Comparison of ENCODE assay signal across 9 mouse cellular contexts in the genomic region with DNA sequence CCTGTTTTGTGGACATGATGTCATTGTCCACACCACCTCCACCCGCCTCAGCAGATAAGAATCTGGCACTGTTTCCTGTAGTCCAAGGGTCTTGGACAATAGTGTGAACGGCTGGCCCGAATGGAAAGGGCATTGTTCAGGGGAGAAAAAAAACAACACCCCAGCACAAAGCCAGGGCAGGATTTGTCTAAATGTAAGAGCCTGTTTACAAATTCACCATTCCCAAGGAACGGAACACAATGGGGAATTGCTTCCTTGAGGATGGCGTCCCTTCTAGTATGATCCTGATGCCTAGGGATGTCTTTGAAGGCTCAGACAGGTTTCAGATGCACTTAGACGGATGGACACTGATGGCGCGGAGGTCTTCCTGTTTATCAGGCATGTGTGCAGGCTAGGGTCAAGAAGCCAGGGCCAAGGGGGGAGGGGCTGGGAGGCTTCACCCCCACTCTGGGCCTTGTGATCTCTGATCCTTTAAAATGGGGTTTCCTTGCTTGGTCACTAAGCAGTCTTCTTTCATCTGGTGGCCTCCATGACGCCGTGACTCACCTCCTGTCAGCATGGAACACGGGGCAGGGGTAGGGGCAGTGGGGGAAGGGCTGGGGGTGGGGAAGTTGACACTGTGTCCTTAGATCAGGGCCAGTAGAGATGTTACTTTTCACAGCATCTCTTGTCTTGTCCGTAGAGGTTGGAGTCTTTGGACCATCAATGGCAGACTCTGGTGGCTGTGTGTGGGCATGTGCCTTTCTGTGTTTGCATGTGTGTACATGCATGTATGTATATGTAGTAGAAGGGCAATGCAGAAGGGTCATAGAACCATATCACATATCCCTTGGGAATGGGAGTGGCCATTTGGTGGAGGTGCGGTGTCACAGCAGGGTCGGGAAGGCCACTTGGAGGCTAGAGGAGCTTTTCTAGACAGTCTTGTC. TPM values are rescaled to one million over a fixed set of nuclear protein-coding genes. Genes with fewer than 3 reads are reported as not detected.
DNase-seq lines count a peak whose midpoint lies in the region; ATAC-seq and TF ChIP-seq lines count a peak whose summit lies in the region.
"Had no signal": no experiment of that assay in that cellular context is flagged by ENCODE, and none has a peak within 500 bp of the region (broad histone marks: within the 10 kb centered on the region; RNA-seq: fewer than 3 reads in every experiment).

No protein-coding gene starts in this region.

- no peak for TF ChIP-seq RAD21 in CH12.LX (IDR thresholded peaks at IDR 0.05; ENCODE audit: low read depth, low read length)

- peaks cover 0 to 13% of the 10 kb centered on the region in 2 experiments for H3K36me3 ChIP-seq in CH12.LX (replicated peaks in 1 of 2; ENCODE audit: control insufficient read depth in 1 of 2, insufficient read depth in 1 of 2, low read length in 1 of 2)
- H3K36me3 ChIP-seq in intestine, embryonic 14.5 days (ENCODE audit: control insufficient read depth, insufficient read depth, low read length): no peaks in the 10 kb centered on the region

- no peak for TF ChIP-seq EP300 in CH12.LX (IDR thresholded peaks at IDR 0.05; ENCODE audit: low read length)

- TF ChIP-seq CTCF in CH12.LX (conservative IDR thresholded peaks at IDR 0.05 in 1 of 2, IDR thresholded peaks at IDR 0.05 in 1 of 2; ENCODE audit: low read depth in 2 of 2, low read length in 2 of 2): no peak
- TF ChIP-seq CTCF in lung, adult 2 months (IDR thresholded peaks at IDR 0.05; ENCODE audit: insufficient read depth, low read length): no peak

- dilution Hi-C loops in CH12.LX (cut with MboI; ENCODE audit: extremely low pct_ligation_motif_present, extremely low pct_unique_long_range_greater_than_20kb, low sequenced_read_pairs): no loop called here

- H3K4me2 ChIP-seq in CH12.LX (ENCODE audit: insufficient read depth, low read depth, poor library complexity, severe bottlenecking): no peak overlapping the region
- H3K4me2 ChIP-seq in intestine, embryonic 14.5 days (ENCODE audit: low read length): no peak overlapping the region

- H3K9me3 ChIP-seq in CH12.LX (replicated peaks; ENCODE audit: low read length): no peaks in the 10 kb centered on the region
- no peaks in the 10 kb centered on the region for H3K9me3 ChIP-seq in intestine, embryonic 14.5 days (ENCODE audit: control insufficient read depth, low read length)

- peak; percentile 42 to 71 for DNase-seq in adrenal gland, adult (ENCODE audit: inconsistent age in 2 of 2, low spot score in 1 of 2)
- DNase-seq in adrenal gland, adult 8-10 months: no peak
- DNase-seq in CH12.LX (ENCODE audit: extremely low read depth): no peak
- no peak for DNase-seq in intestine, embryonic 14.5 days (ENCODE audit: low spot score)
- DNase-seq in lung, adult 2 months: no peak
- no peak for DNase-seq in right cerebral cortex, postnatal 10 days (ENCODE audit: low spot score in 2 of 2)
- DNase-seq in ovary, postnatal 14 days (ENCODE audit: low spot score): no peak
- no peak for DNase-seq in right cerebral cortex, postnatal 36 days (ENCODE audit: low spot score in 2 of 2)

- no peak overlapping the region for H3K9ac ChIP-seq in CH12.LX (ENCODE audit: insufficient read depth, low read depth)
- H3K9ac ChIP-seq in intestine, embryonic 14.5 days (ENCODE audit: low read length): no peak overlapping the region

- WGBS in intestine, embryonic 14.5 days: 77% methylated on average over 14 of the region's 14 CpGs
- WGBS in lung, adult 2 months: 51% methylated on average over 14 of the region's 14 CpGs

- no peak overlapping the region for H3K27ac ChIP-seq in CH12.LX (ENCODE audit: insufficient read depth, low read depth)
- no peak overlapping the region for H3K27ac ChIP-seq in intestine, embryonic 14.5 days (ENCODE audit: low read depth)

- H3K27me3 ChIP-seq in CH12.LX (replicated peaks): peaks cover 14% of the 10 kb centered on the region
- H3K27me3 ChIP-seq in intestine, embryonic 14.5 days (replicated peaks; ENCODE audit: control insufficient read depth, insufficient read depth, low read length): no peaks in the 10 kb centered on the region

- peaks cover 13 to 31% of the 10 kb centered on the region in 2 experiments for H3K4me1 ChIP-seq in CH12.LX (ENCODE audit: control insufficient read depth in 1 of 2, insufficient read depth in 2 of 2)
- H3K4me1 ChIP-seq in intestine, embryonic 14.5 days (replicated peaks; ENCODE audit: control insufficient read depth, insufficient read depth, low read length): no peaks in the 10 kb centered on the region; the same call in 1 of the 2 replicates
- H3K4me1 ChIP-seq in lung, adult 2 months (ENCODE audit: control insufficient read depth, insufficient read depth, low read length): peaks cover 16% of the 10 kb centered on the region

- in situ Hi-C loops in CH12.LX (cut with MboI; ENCODE audit: low pct_ligation_motif_present, low pct_unique_long_range_greater_than_20kb, low sequenced_read_pairs): no loop called here

- H3K79me2 ChIP-seq in CH12.LX (replicated peaks; ENCODE audit: control insufficient read depth, extremely low read depth, insufficient read depth, poor library complexity, severe bottlenecking): no peaks in the 10 kb centered on the region

- ATAC-seq in intestine, embryonic 14.5 days (replicated peaks; ENCODE audit: low FRiP score, low TSS enrichment, low read depth): peak; percentile 51

- H3K4me3 ChIP-seq in CH12.LX (replicated peaks in 1 of 3; ENCODE audit: low read depth in 2 of 3, low read length in 2 of 3, poor library complexity in 1 of 3): no peak overlapping the region
- H3K4me3 ChIP-seq in intestine, embryonic 14.5 days (ENCODE audit: low read depth, low read length): no peak overlapping the region
- H3K4me3 ChIP-seq in lung, adult 2 months (replicated peaks; ENCODE audit: extremely low read depth, low read depth, low read length): no peak overlapping the region
- H3K4me3 ChIP-seq: myocyte had no signal

- TF ChIP-seq POLR2A in CH12.LX (IDR thresholded peaks at IDR 0.05; ENCODE audit: low read depth, low read length): no peak
- TF ChIP-seq POLR2A in lung, adult 2 months (IDR thresholded peaks at IDR 0.05; ENCODE audit: borderline replicate concordance, extremely low read depth, low read depth, low read length): peak; percentile 40; the same call in 1 of the 2 replicates

TF ChIP-seq in CH12.LX, 34 proteins besides CTCF, POLR2A, EP300 and RAD21:
- TF ChIP-seq CHD1 (IDR thresholded peaks at IDR 0.05; ENCODE audit: low read depth, low read length) (no peak), MYC (IDR thresholded peaks at IDR 0.05; ENCODE audit: low read depth, low read length) (0 out of 2 replicates have a peak, but pooled peaks have one; percentile 41)

RNA-seq across cellular contexts. Expression of gene Sema3g, which starts 15.7 kb away (rescaled TPM):
- 10 to 100 TPM in 3 of 4 experiments, 1 to 10 TPM in 1; 8.8 to 12.4 (median 10.8) TPM for total RNA-seq in adrenal gland, adult 8-10 months (2022)
- total RNA-seq in CH12.LX (2012; rRNA removed) (1.0 and 1.1 TPM in 2 replicates), CH12.LX (2014; rRNA removed) (0.36 and 0.47 TPM in 2 replicates)
- polyA plus RNA-seq in CH12.LX (2012; ENCODE audit: insufficient read length, low read depth): 0.93 and 0.94 TPM in 2 replicates
- 0.23 and 0.55 TPM in 2 replicates for polyA plus RNA-seq in intestine, embryonic 14.5 days (2014; fragmentation: Nextera tagmentation; extraction: Ambion mirVana)
- 95.9 and 109 TPM in 2 replicates for polyA plus RNA-seq in lung, adult 2 months (2012; rRNA removed)

RNA-seq across cellular contexts. Expression of gene Nisch, which starts 16.6 kb away (rescaled TPM):
- 100 to 1,000 TPM; 331 to 526 (median 414) TPM for total RNA-seq in adrenal gland, adult 8-10 months (2022)
- total RNA-seq in CH12.LX (2012; rRNA removed) (76.1 and 85.2 TPM in 2 replicates), CH12.LX (2014; rRNA removed) (43.1 and 46.3 TPM in 2 replicates)
- polyA plus RNA-seq in CH12.LX (2012; ENCODE audit: insufficient read length, low read depth): 149 and 180 TPM in 2 replicates
- polyA plus RNA-seq in intestine, embryonic 14.5 days (2014; fragmentation: Nextera tagmentation; extraction: Ambion mirVana): 330 and 367 TPM in 2 replicates
- 412 and 458 TPM in 2 replicates for polyA plus RNA-seq in lung, adult 2 months (2012; rRNA removed)

RNA-seq across cellular contexts. Expression of gene Phf7, which starts 17.8 kb away (rescaled TPM):
- 1 to 10 TPM; 7.1 to 8.5 (median 8.2) TPM for total RNA-seq in adrenal gland, adult 8-10 months (2022)
- 11.1 and 13.9 TPM in 2 replicates for total RNA-seq in CH12.LX (2012; rRNA removed)
- 13.5 and 14.3 TPM in 2 replicates for total RNA-seq in CH12.LX (2014; rRNA removed)
- 10.0 and 12.5 TPM in 2 replicates for polyA plus RNA-seq in CH12.LX (2012; ENCODE audit: insufficient read length, low read depth)
- 13.7 and 14.4 TPM in 2 replicates for polyA plus RNA-seq in intestine, embryonic 14.5 days (2014; fragmentation: Nextera tagmentation; extraction: Ambion mirVana)
- 4.8 and 5.4 TPM in 2 replicates for polyA plus RNA-seq in lung, adult 2 months (2012; rRNA removed)

RNA-seq across cellular contexts. Expression of gene Bap1, which starts 17.9 kb away (rescaled TPM):
- 10 to 100 TPM; 64.5 to 70.6 (median 68.0) TPM for total RNA-seq in adrenal gland, adult 8-10 months (2022)
- 56.6 and 58.0 TPM in 2 replicates for total RNA-seq in CH12.LX (2012; rRNA removed)
- total RNA-seq in CH12.LX (2014; rRNA removed): 61.8 and 62.0 TPM in 2 replicates
- 87.7 and 100 TPM in 2 replicates for polyA plus RNA-seq in CH12.LX (2012; ENCODE audit: insufficient read length, low read depth)
- 78.9 and 84.9 TPM in 2 replicates for polyA plus RNA-seq in intestine, embryonic 14.5 days (2014; fragmentation: Nextera tagmentation; extraction: Ambion mirVana)
- polyA plus RNA-seq in lung, adult 2 months (2012; rRNA removed): 43.9 and 48.3 TPM in 2 replicates

RNA-seq across cellular contexts. Expression of gene Tnnc1, which starts 25.2 kb away (rescaled TPM):
- 1 to 10 TPM; 1.1 to 3.3 (median 1.9) TPM for total RNA-seq in adrenal gland, adult 8-10 months (2022)
- 0.25 and 0.29 TPM in 2 replicates for total RNA-seq in CH12.LX (2012; rRNA removed)
- total RNA-seq in CH12.LX (2014; rRNA removed): 0.63 and 0.86 TPM in 2 replicates
- polyA plus RNA-seq in CH12.LX (2012; ENCODE audit: insufficient read length, low read depth): 0.66 and 1.0 TPM in 2 replicates
- polyA plus RNA-seq in intestine, embryonic 14.5 days (2014; fragmentation: Nextera tagmentation; extraction: Ambion mirVana): 2.2 and 2.6 TPM in 2 replicates
- polyA plus RNA-seq in lung, adult 2 months (2012; rRNA removed): 25.4 and 32.2 TPM in 2 replicates

Comparison
In these comparisons a context has a peak if more than half of its experiments do, and no peak if none do; other contexts are left out.
1. DNase-seq: peak in adrenal gland, adult (2 of 2); none in adrenal gland, adult 8-10 months (single experiment), CH12.LX (single experiment), intestine, embryonic 14.5 days (single experiment), lung, adult 2 months (single experiment), right cerebral cortex, postnatal 10 days (0 of 2), ovary, postnatal 14 days (single experiment) and right cerebral cortex, postnatal 36 days (0 of 2).
2. RNA of gene Sema3g, which starts 15.7 kb away (polyA plus RNA-seq): 95.9 to 109 TPM in lung, adult 2 months; 0.93 to 0.94 TPM in CH12.LX and 0.23 to 0.55 TPM in intestine, embryonic 14.5 days; every median in the first group is over 10 times any median in the second.